Mouse (Mus musculus) stomach, postnatal 0 days (tissue): ENCODE measurements around the gene Mrps6.
"Not testable (repeated sequence)": the region's sequence is repeated elsewhere in the genome, so short reads cannot be mapped to it uniquely, and the experiment has no call there.

Experiments
- CTCF ChIP-seq: IDR thresholded peaks from 2 replicates; pipeline ENCODE4 v1.5.1; 2016; ENCODE audit warnings: antibody characterized with exemption, low read depth, mild to moderate bottlenecking, moderate library complexity
- EP300 ChIP-seq: optimal IDR thresholded peaks from 2 replicates; pipeline ENCODE3; 2016; ENCODE audit warnings: antibody characterized with exemption

DNA sequence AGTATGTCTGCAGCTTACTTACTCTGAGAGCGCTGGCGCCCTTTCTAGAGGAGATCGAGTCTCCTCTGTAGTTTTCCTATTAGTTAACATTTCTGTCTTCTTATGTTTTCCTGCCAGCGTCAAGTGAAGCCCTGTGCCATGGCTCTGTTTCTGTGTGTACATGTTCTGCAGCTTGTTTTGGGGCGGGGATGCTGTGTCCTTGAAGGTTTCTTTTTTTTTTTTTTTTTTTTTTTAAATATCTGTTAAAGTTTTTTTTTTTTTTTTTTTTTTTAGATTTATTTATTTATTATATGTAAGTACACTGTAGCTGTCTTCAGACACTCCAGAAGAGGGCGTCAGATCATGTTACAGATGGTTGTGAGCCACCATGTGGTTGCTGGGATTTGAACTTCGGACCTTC lies 44.9 kb downstream of the Mrps6 start:
- not testable (repeated sequence) for TF ChIP-seq EP300, CTCF
